Mouse (Mus musculus) thymus, adult 2 months (tissue): ENCODE measurements around the gene Tnfaip2.

Source experiments
- CTCF ChIP-seq: fragments of 200-500 bp; IDR thresholded peaks from 2 replicates; pipeline ENCODE4 v1.5.1; 2012; ENCODE audit warnings: mild to moderate bottlenecking, control low read depth, low read length, moderate library complexity, borderline replicate concordance; ENCODE audit not compliant: control insufficient read depth, poor library complexity, insufficient read depth; ENCODE audit errors: extremely low read depth
- POLR2A ChIP-seq: fragments of 200-500 bp; IDR thresholded peaks from 2 replicates; pipeline ENCODE4 v1.6.1; 2012; ENCODE audit warnings: mild to moderate bottlenecking, low read length, control low read depth, moderate library complexity; ENCODE audit not compliant: control insufficient read depth, poor library complexity, insufficient read depth; ENCODE audit errors: extremely low read depth

- TF ChIP-seq CTCF (no peak), POLR2A (no peak)
These were observed 36.7 kb downstream of the Tnfaip2 start for GRCm38 (mm10) chr12:111478924-111479323.
